Mouse (Mus musculus): ENCODE data around the gene Ptpa. TPM values are rescaled to one million over a fixed set of nuclear protein-coding genes. Genes with fewer than 3 reads are reported as not detected.

The Ptpa gene
- polyA plus RNA-seq, 1 experiment: 167 TPM

GRCm38 (mm10) chr2:30469009-30469408, 53.2 kb downstream of the Ptpa start:
- Histone ChIP-seq H3K4me3 (ENCODE audit: insufficient read depth, low read length) (no peak overlapping the region), H3K4me1 (ENCODE audit: control insufficient read depth, insufficient read depth, low read length) (no peaks in the 10 kb centered on the region), H3K27ac (ENCODE audit: insufficient read depth, low read length) (0 out of 2 replicates have a peak overlapping the region, but pooled peaks have one; percentile 75)
- no peak for TF ChIP-seq CTCF (IDR thresholded peaks at IDR 0.05; ENCODE audit: extremely low read depth, insufficient read depth, low read length)
- no peak for TF ChIP-seq POLR2A (IDR thresholded peaks at IDR 0.05; ENCODE audit: extremely low read depth, insufficient read depth, low read length)

DNA sequence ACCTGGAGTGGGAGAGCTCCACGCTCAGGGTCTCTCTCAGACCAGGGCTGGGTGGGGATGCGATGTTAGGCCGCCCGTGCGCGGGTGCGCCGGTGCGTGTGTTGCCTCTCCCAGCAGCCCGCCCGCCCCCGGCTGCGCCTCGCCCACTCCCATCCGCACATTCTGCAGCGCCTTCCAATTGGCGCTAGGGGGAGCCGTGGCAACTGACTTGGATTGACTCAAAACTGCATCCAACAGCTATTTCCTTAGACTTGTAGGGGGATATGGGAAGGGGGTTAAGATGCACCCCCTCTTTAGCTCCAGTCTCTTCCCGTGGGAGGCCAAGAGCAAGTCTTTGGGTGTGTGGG, 53.9 kb downstream of the Ptpa start:
- no peaks in the 10 kb centered on the region for H3K4me1 ChIP-seq (ENCODE audit: control insufficient read depth, insufficient read depth, low read length)

DNA sequence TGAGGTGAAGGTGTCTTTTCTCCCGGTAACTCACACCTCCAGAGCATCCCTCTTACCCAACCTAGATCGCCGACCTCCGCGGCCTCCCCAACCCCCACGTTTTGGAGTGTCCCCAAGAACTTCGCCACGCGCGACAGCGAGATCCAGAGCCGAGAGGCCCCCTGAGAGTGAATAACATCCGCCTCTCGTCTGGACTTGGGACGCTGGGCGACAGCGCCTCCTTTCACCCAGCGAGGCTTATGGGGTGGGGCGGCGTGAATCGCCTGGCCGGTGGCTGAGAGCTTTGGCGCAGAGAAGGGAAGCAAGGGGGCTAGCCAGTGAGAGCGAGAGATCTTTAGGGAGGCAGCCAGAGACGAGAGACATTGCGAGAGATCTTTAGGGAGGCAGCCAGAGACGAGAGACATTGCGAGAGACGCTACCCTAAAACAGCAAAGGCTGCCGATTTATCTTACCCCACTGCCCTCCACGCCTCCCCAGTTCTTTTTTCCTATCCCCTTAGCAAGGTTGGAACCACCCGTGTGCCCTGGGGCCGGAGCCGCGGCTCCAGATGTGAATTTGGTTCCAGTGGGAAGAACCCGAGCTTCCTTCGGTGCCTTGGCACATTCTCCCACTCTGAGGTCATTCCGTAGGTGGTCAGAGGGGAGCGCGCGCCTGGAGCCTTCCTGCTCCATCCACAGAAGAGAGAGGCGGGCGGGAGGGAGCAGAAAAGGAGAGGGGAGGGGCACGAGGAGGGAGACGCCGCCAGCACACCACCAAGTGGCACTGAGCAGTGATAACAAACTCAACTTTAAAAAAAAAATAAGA, 54.5 kb downstream of the Ptpa start:
- 0 out of 2 replicates have a peak, but pooled peaks have one; percentile 6 for TF ChIP-seq POLR2A (IDR thresholded peaks at IDR 0.05; ENCODE audit: extremely low read depth, insufficient read depth, low read length)
- TF ChIP-seq CTCF (IDR thresholded peaks at IDR 0.05; ENCODE audit: extremely low read depth, insufficient read depth, low read length): no peak
- Histone ChIP-seq H3K27ac (ENCODE audit: insufficient read depth, low read length) (peak overlapping the region; percentile 97), H3K4me3 (ENCODE audit: insufficient read depth, low read length) (peak overlapping the region; percentile 58), H3K4me1 (ENCODE audit: control insufficient read depth, insufficient read depth, low read length) (no peaks in the 10 kb centered on the region)

More for the DNA sequence above, 53.9 kb downstream of the Ptpa start:
- Histone ChIP-seq H3K27ac (ENCODE audit: insufficient read depth, low read length) (peak overlapping the region; percentile 97), H3K4me3 (ENCODE audit: insufficient read depth, low read length) (peak overlapping the region; percentile 58)
- TF ChIP-seq CTCF (IDR thresholded peaks at IDR 0.05; ENCODE audit: extremely low read depth, insufficient read depth, low read length) (peak; percentile 87), POLR2A (IDR thresholded peaks at IDR 0.05; ENCODE audit: extremely low read depth, insufficient read depth, low read length) (no peak)

DNA sequence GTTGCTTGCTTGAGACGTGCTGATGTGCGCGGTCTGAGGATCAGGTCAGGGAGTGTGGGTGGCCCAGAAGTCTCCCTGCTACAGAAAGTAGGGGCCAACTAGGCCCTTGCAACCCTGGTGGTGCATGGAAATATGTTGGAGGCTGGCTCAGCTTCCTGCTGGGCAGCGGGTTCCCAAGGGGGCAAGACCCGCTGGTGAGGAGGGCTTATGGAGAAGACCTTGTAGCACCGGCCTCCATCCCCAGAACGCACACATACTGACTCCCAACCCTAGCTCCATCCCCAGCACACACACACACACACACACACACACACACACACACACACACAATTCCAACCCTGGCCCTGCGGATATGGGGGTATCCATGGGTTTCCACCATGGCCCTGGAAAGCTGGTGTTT, 55.2 kb downstream of the Ptpa start:
- H3K4me3 ChIP-seq (ENCODE audit: insufficient read depth, low read length): peak overlapping the region; percentile 58; the same call in 1 of the 2 replicates
- TF ChIP-seq CTCF (IDR thresholded peaks at IDR 0.05; ENCODE audit: extremely low read depth, insufficient read depth, low read length) (no peak), POLR2A (IDR thresholded peaks at IDR 0.05; ENCODE audit: extremely low read depth, insufficient read depth, low read length) (no peak)
- no peaks in the 10 kb centered on the region for H3K4me1 ChIP-seq (ENCODE audit: control insufficient read depth, insufficient read depth, low read length)
- H3K27ac ChIP-seq (ENCODE audit: insufficient read depth, low read length): 0 out of 2 replicates have a peak overlapping the region, but pooled peaks have one; percentile 3

DNA sequence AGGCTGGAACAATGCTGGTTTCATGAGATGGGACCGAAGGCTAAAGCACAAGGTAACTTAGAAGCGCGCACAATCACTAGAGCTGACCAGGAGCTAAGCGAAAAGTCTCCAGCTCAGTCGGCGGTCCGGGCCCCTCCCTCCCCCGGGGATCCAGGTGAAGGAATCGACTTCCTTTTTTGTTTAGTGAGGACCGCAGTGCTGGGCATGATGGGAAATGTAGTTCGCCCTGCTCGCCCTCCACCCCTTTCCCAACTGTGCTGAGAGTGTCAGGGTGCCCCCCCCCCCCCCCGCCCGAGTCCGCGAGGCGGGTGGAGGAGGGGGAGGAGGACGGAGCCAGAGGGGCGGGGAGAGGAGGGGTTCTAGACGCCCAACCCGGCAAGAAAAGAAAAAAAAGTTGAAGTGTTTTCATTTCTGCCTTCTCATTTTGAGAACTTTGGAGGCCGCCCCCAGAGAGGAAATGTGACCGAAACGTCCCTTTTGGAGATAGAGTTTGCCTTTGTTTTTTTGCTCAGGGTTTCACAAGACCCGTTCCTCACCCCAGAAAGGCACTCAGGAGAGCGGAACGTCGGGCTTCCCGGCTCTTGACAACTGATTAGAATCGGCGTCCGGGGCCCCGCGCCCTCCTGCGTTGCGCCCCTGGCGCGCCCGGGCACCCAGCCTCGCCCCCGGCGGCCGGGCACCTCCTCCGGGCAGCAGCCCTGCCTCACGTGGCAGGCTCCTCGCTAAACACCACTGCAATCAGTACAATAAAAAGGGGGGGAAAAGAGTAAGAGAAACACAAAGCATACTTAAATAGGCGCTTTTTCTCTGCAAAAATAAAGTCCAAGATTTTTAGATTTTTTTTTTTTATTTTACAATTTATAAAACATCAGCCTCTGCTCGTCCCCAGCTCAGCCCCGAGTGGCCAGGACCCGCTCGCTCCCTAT, 56.2 kb downstream of the Ptpa start:
- H3K4me3 ChIP-seq (ENCODE audit: insufficient read depth, low read length): peak overlapping the region; percentile 52
- peak overlapping the region; percentile 90 for H3K27ac ChIP-seq (ENCODE audit: insufficient read depth, low read length)
- H3K4me1 ChIP-seq (ENCODE audit: control insufficient read depth, insufficient read depth, low read length): no peaks in the 10 kb centered on the region
- TF ChIP-seq POLR2A (IDR thresholded peaks at IDR 0.05; ENCODE audit: extremely low read depth, insufficient read depth, low read length) (0 out of 2 replicates have a peak, but pooled peaks have one; percentile 9), CTCF (IDR thresholded peaks at IDR 0.05; ENCODE audit: extremely low read depth, insufficient read depth, low read length) (no peak)

DNA sequence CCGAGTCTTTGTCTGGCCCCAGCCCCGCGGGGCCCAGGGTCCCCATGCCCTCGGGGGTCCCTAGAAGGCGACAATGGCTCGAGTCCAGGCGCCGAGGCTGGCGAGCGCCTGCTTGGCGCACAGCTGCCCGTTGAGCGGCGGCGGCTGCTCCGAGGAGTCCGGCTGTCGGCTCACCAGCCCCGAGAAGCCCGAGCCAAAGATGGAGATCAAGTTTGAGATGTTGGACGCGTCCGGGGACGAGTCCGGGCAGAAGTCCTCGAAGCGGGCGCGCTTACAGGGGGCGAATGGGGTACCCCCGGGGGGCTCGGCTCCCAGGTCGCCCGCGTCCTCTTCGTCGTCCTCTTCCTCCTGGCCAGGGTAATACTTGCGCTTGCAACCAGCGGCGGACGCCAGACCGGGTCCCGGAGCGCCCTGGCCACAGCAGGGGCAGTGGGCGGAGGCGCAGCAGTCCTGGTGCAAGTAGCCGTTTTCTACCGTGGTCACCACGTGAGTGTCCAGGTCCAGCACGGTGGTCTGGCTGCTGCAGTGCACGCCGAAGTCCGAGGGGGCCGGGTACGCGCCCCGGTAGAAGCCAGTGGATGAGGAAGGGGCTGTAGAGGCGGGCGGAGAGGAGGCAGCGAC, 57.0 kb downstream of the Ptpa start:
- H3K4me1 ChIP-seq (ENCODE audit: control insufficient read depth, insufficient read depth, low read length): no peaks in the 10 kb centered on the region
- TF ChIP-seq POLR2A (IDR thresholded peaks at IDR 0.05; ENCODE audit: extremely low read depth, insufficient read depth, low read length) (no peak), CTCF (IDR thresholded peaks at IDR 0.05; ENCODE audit: extremely low read depth, insufficient read depth, low read length) (no peak)
- H3K4me3 ChIP-seq (ENCODE audit: insufficient read depth, low read length): peak overlapping the region; percentile 52
- peak overlapping the region; percentile 90 for H3K27ac ChIP-seq (ENCODE audit: insufficient read depth, low read length)

GRCm38 (mm10) chr2:30473431-30474031, 57.7 kb downstream of the Ptpa start:
- H3K4me1 ChIP-seq (ENCODE audit: control insufficient read depth, insufficient read depth, low read length): no peaks in the 10 kb centered on the region
- TF ChIP-seq POLR2A (IDR thresholded peaks at IDR 0.05; ENCODE audit: extremely low read depth, insufficient read depth, low read length): no peak
- TF ChIP-seq CTCF (IDR thresholded peaks at IDR 0.05; ENCODE audit: extremely low read depth, insufficient read depth, low read length): no peak
- peak overlapping the region; percentile 52 for H3K4me3 ChIP-seq (ENCODE audit: insufficient read depth, low read length)
- peak overlapping the region; percentile 90 for H3K27ac ChIP-seq (ENCODE audit: insufficient read depth, low read length)

DNA sequence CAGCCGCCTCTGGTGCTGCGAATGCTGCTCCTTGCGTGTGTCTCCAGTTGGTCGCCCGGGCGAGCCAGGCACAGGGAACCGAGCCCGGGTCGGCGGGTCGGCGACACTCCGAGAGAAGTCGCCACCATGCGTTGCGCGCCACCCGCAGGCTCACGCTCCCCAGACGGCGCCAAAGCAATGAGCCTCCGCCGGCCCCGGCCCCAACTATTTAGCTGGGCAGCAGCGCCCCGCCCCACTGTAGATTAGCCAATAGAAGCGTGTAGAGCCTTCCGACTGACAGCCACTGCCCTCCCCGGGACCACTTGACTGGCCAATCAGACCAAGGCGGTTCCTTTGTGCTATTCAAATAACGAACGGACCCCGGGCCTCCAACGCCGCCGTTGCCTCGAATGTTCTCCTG, 58.2 kb downstream of the Ptpa start, which contains the start of gene Ier5l:
Ier5l (minus strand) TSS at position 181 of the 400 bp plus-strand sequence.
- no peaks in the 10 kb centered on the region for H3K4me1 ChIP-seq (ENCODE audit: control insufficient read depth, insufficient read depth, low read length)
- peak within 1 kb of the TSS; percentile 90 for H3K27ac ChIP-seq (ENCODE audit: insufficient read depth, low read length)

More for the DNA sequence above, 58.2 kb downstream of the Ptpa start, which contains the start of gene Ier5l:
- peak within 1 kb of the TSS; percentile 52 for H3K4me3 ChIP-seq (ENCODE audit: insufficient read depth, low read length)
- TF ChIP-seq POLR2A (IDR thresholded peaks at IDR 0.05; ENCODE audit: extremely low read depth, insufficient read depth, low read length) (peak; percentile 95), CTCF (IDR thresholded peaks at IDR 0.05; ENCODE audit: extremely low read depth, insufficient read depth, low read length) (no peak)
